Mouse (Mus musculus): ENCODE data around the gene Senp1. TPM values are rescaled to one million over a fixed set of nuclear protein-coding genes. Genes with fewer than 3 reads are reported as not detected.

Senp1 gene
- polyA plus RNA-seq, 1 experiment from 2014 or later = 38.6 TPM

- 70% methylated on average over 6 of the region's 6 CpGs for WGBS
- Histone ChIP-seq H3K27ac (ENCODE audit: low read depth, low read length) (no peak overlapping the region), H3K4me2 (no peak overlapping the region), H3K9me3 (ENCODE audit: control insufficient read depth, low read length) (no peaks in the 10 kb centered on the region), H3K9ac (ENCODE audit: low read depth, low read length) (no peak overlapping the region), H3K36me3 (ENCODE audit: control insufficient read depth, insufficient read depth, low read length) (no peaks in the 10 kb centered on the region), H3K4me3 (ENCODE audit: low read depth, low read length) (no peak overlapping the region), H3K4me1 (replicated peaks; ENCODE audit: control insufficient read depth, insufficient read depth, low read length) (peaks cover 2% of the 10 kb centered on the region; the same call in 1 of the 2 replicates), H3K27me3 (replicated peaks; ENCODE audit: control insufficient read depth, insufficient read depth, low read length) (peaks cover 8% of the 10 kb centered on the region; the same call in 1 of the 2 replicates)
- DNase-seq (ENCODE audit: low spot score) = no peak
- no peak for ATAC-seq (replicated peaks; ENCODE audit: low FRiP score)
Observed at GRCm38 (mm10) chr15:98029798-98030197, 63.7 kb downstream of the Senp1 start.

- no peak for DNase-seq (ENCODE audit: low spot score)
- Histone ChIP-seq H3K9ac (ENCODE audit: low read depth, low read length) (no peak overlapping the region), H3K36me3 (ENCODE audit: control insufficient read depth, insufficient read depth, low read length) (no peaks in the 10 kb centered on the region), H3K9me3 (ENCODE audit: control insufficient read depth, low read length) (no peaks in the 10 kb centered on the region), H3K4me3 (ENCODE audit: low read depth, low read length) (no peak overlapping the region), H3K27ac (ENCODE audit: low read depth, low read length) (no peak overlapping the region), H3K4me2 (no peak overlapping the region), H3K27me3 (replicated peaks; ENCODE audit: control insufficient read depth, insufficient read depth, low read length) (peaks cover 8% of the 10 kb centered on the region; the same call in 1 of the 2 replicates), H3K4me1 (replicated peaks; ENCODE audit: control insufficient read depth, insufficient read depth, low read length) (peaks cover 2% of the 10 kb centered on the region; the same call in 1 of the 2 replicates)
- no peak for ATAC-seq (replicated peaks; ENCODE audit: low FRiP score)
- WGBS = 37% methylated on average over 12 of the region's 12 CpGs
Observed at GRCm38 (mm10) chr15:98026967-98027904, 66.3 kb downstream of the Senp1 start.

- Histone ChIP-seq H3K4me2 (no peak overlapping the region), H3K4me3 (ENCODE audit: low read depth, low read length) (no peak overlapping the region), H3K9me3 (ENCODE audit: control insufficient read depth, low read length) (no peaks in the 10 kb centered on the region), H3K9ac (ENCODE audit: low read depth, low read length) (no peak overlapping the region), H3K36me3 (ENCODE audit: control insufficient read depth, insufficient read depth, low read length) (no peaks in the 10 kb centered on the region), H3K27me3 (replicated peaks; ENCODE audit: control insufficient read depth, insufficient read depth, low read length) (peaks cover 8% of the 10 kb centered on the region; the same call in 1 of the 2 replicates), H3K27ac (ENCODE audit: low read depth, low read length) (no peak overlapping the region), H3K4me1 (replicated peaks; ENCODE audit: control insufficient read depth, insufficient read depth, low read length) (peaks cover 2% of the 10 kb centered on the region; the same call in 1 of the 2 replicates)
- DNase-seq (ENCODE audit: low spot score) (no peak), ATAC-seq (replicated peaks; ENCODE audit: low FRiP score) (no peak)
- 49% methylated on average over 4 of the region's 4 CpGs for WGBS
Observed at GRCm38 (mm10) chr15:98025611-98026010, 67.9 kb downstream of the Senp1 start.

GRCm38 (mm10) chr15:98023137-98023536 lies 70.4 kb downstream of the Senp1 start:
- no peak for DNase-seq (ENCODE audit: low spot score)
- Histone ChIP-seq H3K4me3 (ENCODE audit: low read depth, low read length) (no peak overlapping the region), H3K4me1 (replicated peaks; ENCODE audit: control insufficient read depth, insufficient read depth, low read length) (peaks cover 2% of the 10 kb centered on the region; the same call in 1 of the 2 replicates), H3K9me3 (ENCODE audit: control insufficient read depth, low read length) (no peaks in the 10 kb centered on the region), H3K27me3 (replicated peaks; ENCODE audit: control insufficient read depth, insufficient read depth, low read length) (peaks cover 8% of the 10 kb centered on the region; the same call in 1 of the 2 replicates), H3K36me3 (ENCODE audit: control insufficient read depth, insufficient read depth, low read length) (no peaks in the 10 kb centered on the region), H3K27ac (ENCODE audit: low read depth, low read length) (no peak overlapping the region), H3K9ac (ENCODE audit: low read depth, low read length) (no peak overlapping the region), H3K4me2 (no peak overlapping the region)
- ATAC-seq (replicated peaks; ENCODE audit: low FRiP score) = no peak
- 58% methylated on average over 3 of the region's 3 CpGs for WGBS

- DNase-seq (ENCODE audit: low spot score) = no peak
- no peak overlapping the region for H3K9ac ChIP-seq (ENCODE audit: low read depth, low read length)
- no peak overlapping the region for H3K27ac ChIP-seq (ENCODE audit: low read depth, low read length)
- no peak for ATAC-seq (replicated peaks; ENCODE audit: low FRiP score)
- H3K4me3 ChIP-seq (ENCODE audit: low read depth, low read length) = no peak overlapping the region
- 47% methylated on average over 2 of the region's 2 CpGs for WGBS
- H3K27me3 ChIP-seq (replicated peaks; ENCODE audit: control insufficient read depth, insufficient read depth, low read length) = 0 out of 2 replicates have a peak, but pooled peaks cover 4% of the 10 kb centered on the region
- no peaks in the 10 kb centered on the region for H3K4me1 ChIP-seq (replicated peaks; ENCODE audit: control insufficient read depth, insufficient read depth, low read length)
- no peak overlapping the region for H3K4me2 ChIP-seq
- H3K36me3 ChIP-seq (ENCODE audit: control insufficient read depth, insufficient read depth, low read length) = no peaks in the 10 kb centered on the region
- H3K9me3 ChIP-seq (ENCODE audit: control insufficient read depth, low read length) = no peaks in the 10 kb centered on the region
Observed at GRCm38 (mm10) chr15:98021886-98022285, 71.7 kb downstream of the Senp1 start.

GRCm38 (mm10) chr15:98019047-98019446 lies 74.5 kb downstream of the Senp1 start:
- no peaks in the 10 kb centered on the region for H3K9me3 ChIP-seq (ENCODE audit: control insufficient read depth, low read length)
- ATAC-seq (replicated peaks; ENCODE audit: low FRiP score) (no peak), DNase-seq (ENCODE audit: low spot score) (no peak)
- H3K9ac ChIP-seq (ENCODE audit: low read depth, low read length) = no peak overlapping the region
- no peak overlapping the region for H3K4me3 ChIP-seq (ENCODE audit: low read depth, low read length)
- H3K36me3 ChIP-seq (ENCODE audit: control insufficient read depth, insufficient read depth, low read length) = no peaks in the 10 kb centered on the region
- H3K4me1 ChIP-seq (replicated peaks; ENCODE audit: control insufficient read depth, insufficient read depth, low read length) = no peaks in the 10 kb centered on the region
- no peak overlapping the region for H3K27ac ChIP-seq (ENCODE audit: low read depth, low read length)
- 63% methylated on average over 3 of the region's 3 CpGs for WGBS
- H3K4me2 ChIP-seq = no peak overlapping the region
- H3K27me3 ChIP-seq (replicated peaks; ENCODE audit: control insufficient read depth, insufficient read depth, low read length) = no peaks in the 10 kb centered on the region

GRCm38 (mm10) chr15:98017925-98018324 lies 75.6 kb downstream of the Senp1 start:
- DNase-seq (ENCODE audit: low spot score) (no peak), ATAC-seq (replicated peaks; ENCODE audit: low FRiP score) (no peak)
- Histone ChIP-seq H3K36me3 (ENCODE audit: control insufficient read depth, insufficient read depth, low read length) (no peaks in the 10 kb centered on the region), H3K4me2 (no peak overlapping the region), H3K4me1 (replicated peaks; ENCODE audit: control insufficient read depth, insufficient read depth, low read length) (no peaks in the 10 kb centered on the region), H3K9ac (ENCODE audit: low read depth, low read length) (no peak overlapping the region), H3K27me3 (replicated peaks; ENCODE audit: control insufficient read depth, insufficient read depth, low read length) (no peaks in the 10 kb centered on the region), H3K27ac (ENCODE audit: low read depth, low read length) (no peak overlapping the region), H3K9me3 (ENCODE audit: control insufficient read depth, low read length) (no peaks in the 10 kb centered on the region), H3K4me3 (ENCODE audit: low read depth, low read length) (no peak overlapping the region)
- WGBS = 71% methylated on average over 4 of the region's 4 CpGs

- Histone ChIP-seq H3K4me1 (replicated peaks; ENCODE audit: control insufficient read depth, insufficient read depth, low read length) (no peaks in the 10 kb centered on the region), H3K4me2 (no peak overlapping the region), H3K27me3 (replicated peaks; ENCODE audit: control insufficient read depth, insufficient read depth, low read length) (peaks cover 27% of the 10 kb centered on the region), H3K4me3 (ENCODE audit: low read depth, low read length) (no peak overlapping the region), H3K9me3 (ENCODE audit: control insufficient read depth, low read length) (no peaks in the 10 kb centered on the region), H3K36me3 (ENCODE audit: control insufficient read depth, insufficient read depth, low read length) (no peaks in the 10 kb centered on the region), H3K27ac (ENCODE audit: low read depth, low read length) (no peak overlapping the region), H3K9ac (ENCODE audit: low read depth, low read length) (no peak overlapping the region)
- DNase-seq (ENCODE audit: low spot score) (no peak), ATAC-seq (replicated peaks; ENCODE audit: low FRiP score) (no peak)
- WGBS = 56% methylated on average over 6 of the region's 6 CpGs
Observed at GRCm38 (mm10) chr15:98012810-98013209, 80.7 kb downstream of the Senp1 start.

- ATAC-seq (replicated peaks; ENCODE audit: low FRiP score) (no peak), DNase-seq (ENCODE audit: low spot score) (no peak)
- H3K9me3 ChIP-seq (ENCODE audit: control insufficient read depth, low read length) = no peaks in the 10 kb centered on the region
- H3K4me3 ChIP-seq (ENCODE audit: low read depth, low read length) = no peak overlapping the region
- WGBS = 8% methylated on average over 11 of the region's 11 CpGs
- H3K27me3 ChIP-seq (replicated peaks; ENCODE audit: control insufficient read depth, insufficient read depth, low read length) = peaks cover 92% of the 10 kb centered on the region
- H3K4me1 ChIP-seq (replicated peaks; ENCODE audit: control insufficient read depth, insufficient read depth, low read length) = peaks cover 14% of the 10 kb centered on the region
- no peak overlapping the region for H3K9ac ChIP-seq (ENCODE audit: low read depth, low read length)
- H3K27ac ChIP-seq (ENCODE audit: low read depth, low read length) = no peak overlapping the region
- H3K36me3 ChIP-seq (ENCODE audit: control insufficient read depth, insufficient read depth, low read length) = no peaks in the 10 kb centered on the region
- no peak overlapping the region for H3K4me2 ChIP-seq
Observed at GRCm38 (mm10) chr15:98005181-98005580, 88.4 kb downstream of the Senp1 start.

All from liver, embryonic 11.5 days (tissue).